Mouse (Mus musculus) Patski (cell line): ENCODE results near the gene Nudt7. TPM values are rescaled to one million over a fixed set of nuclear protein-coding genes. Genes with fewer than 3 reads are reported as not detected.

Source experiments
- ATAC-seq: fragments of 100-300 bp; one replicate; pipeline ENCODE4 v1.8.0; 2021
- CTCF ChIA-PET: fragments of 350-600 bp; sonication (Branson Sonifier 250); formaldehyde crosslinking; loops from one replicate; lab custom pipeline; 2022; ENCODE audit warnings: inconsistent platforms; lab: Charles Lee
- POLR2A ChIA-PET: fragments of 350-600 bp; sonication (Branson Sonifier 250); formaldehyde crosslinking; loops from one replicate; lab custom pipeline; 2022; ENCODE audit warnings: antibody characterized with exemption, inconsistent platforms; lab: Charles Lee
- DNase-seq: peaks from one replicate; pipeline ENCODE4 v3.0.0-alpha.2; 2011; ENCODE audit warnings: low read depth, low spot score
- H3K27me3 ChIP-seq: fragments of 371-371 bp; one replicate; pipeline ENCODE4 v1.5.1; 2021
- CTCF ChIP-seq: fragments of 100-300 bp; IDR thresholded peaks from one replicate; pipeline ENCODE4 v1.5.1; 2021
- in situ Hi-C: fragments of 300-500 bp; cut with MboI; formaldehyde crosslinking; loops from 3 replicates; pipeline ENCODE4 v1.11.1; 2018; ENCODE audit warnings: low pct_unique_long_range_greater_than_20kb, mixed read lengths
- polyA plus RNA-seq: library from polyadenylated mRNA; unstranded; gene quantifications from one replicate; pipeline ENCODE4 v1.2.3, GENCODE M21; 2021

Nudt7 gene
- polyA plus RNA-seq, 1 experiment from 2014 or later, result 26.8 TPM

DNA sequence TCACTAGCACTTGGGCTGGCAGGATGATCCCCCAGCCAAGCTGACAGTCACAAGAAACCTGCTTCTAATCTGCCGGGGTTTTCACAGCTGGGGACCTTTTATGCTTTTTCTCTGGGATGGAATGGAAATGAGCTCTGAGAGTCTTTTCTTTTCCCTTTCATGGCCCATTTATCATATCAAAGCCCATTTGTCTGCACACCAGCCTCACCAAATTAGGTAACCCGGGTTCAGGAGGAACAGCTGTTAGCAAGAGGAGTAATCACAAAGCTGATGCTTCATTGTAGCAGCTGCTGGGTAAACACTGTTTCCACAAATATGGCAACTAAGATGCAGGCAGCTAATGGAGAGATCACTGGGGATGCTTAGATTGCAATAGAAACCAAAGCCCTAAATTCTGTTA lies 17.3 kb upstream of the Nudt7 start:
- TF ChIP-seq CTCF, result no peak
- ChIA-PET POLR2A (no interaction called here), CTCF (interaction anchor here (1.4 kb wide), 1 partner anchor 14 kb away, joined by 3 read pairs; no protein-coding TSS in a partner anchor)
- DNase-seq (no peak), ATAC-seq (no peak)
- in situ Hi-C loops, result no loop called here
- H3K27me3 ChIP-seq, result peaks cover 48% of the 10 kb centered on the region

- ChIA-PET CTCF (no interaction called here), POLR2A (no interaction called here)
- H3K27me3 ChIP-seq, result peaks cover 50% of the 10 kb centered on the region
- DNase-seq (no peak), ATAC-seq (no peak)
- TF ChIP-seq CTCF, result no peak
- in situ Hi-C loops, result no loop called here
These were observed 15.9 kb upstream of the Nudt7 start for GRCm38 (mm10) chr8:114117439-114117838.

GRCm38 (mm10) chr8:114121781-114122180 lies 11.6 kb upstream of the Nudt7 start:
- in situ Hi-C loops, result no loop called here
- TF ChIP-seq CTCF, result no peak
- no peak for DNase-seq
- ChIA-PET CTCF (no interaction called here), POLR2A (no interaction called here)
- peaks cover 50% of the 10 kb centered on the region for H3K27me3 ChIP-seq
- ATAC-seq, result no peak

GRCm38 (mm10) chr8:114123611-114124010 lies 9.7 kb upstream of the Nudt7 start:
- no peak for TF ChIP-seq CTCF
- ATAC-seq (no peak), DNase-seq (no peak)
- peaks cover 41% of the 10 kb centered on the region for H3K27me3 ChIP-seq
- ChIA-PET POLR2A (no interaction called here), CTCF (no interaction called here)
- in situ Hi-C loops, result no loop called here

GRCm38 (mm10) chr8:114124084-114124750 lies 9.1 kb upstream of the Nudt7 start:
- in situ Hi-C loops, result no loop called here
- DNase-seq, result no peak
- no peak for ATAC-seq
- ChIA-PET POLR2A (no interaction called here), CTCF (no interaction called here)
- peaks cover 36% of the 10 kb centered on the region for H3K27me3 ChIP-seq
- TF ChIP-seq CTCF, result no peak

- DNase-seq (no peak), ATAC-seq (no peak)
- CTCF ChIA-PET, result no interaction called here
- in situ Hi-C loops, result no loop called here
- no peaks in the 10 kb centered on the region for H3K27me3 ChIP-seq
- POLR2A ChIA-PET, result no interaction called here
- no peak for TF ChIP-seq CTCF
These were observed 2.5 kb upstream of the Nudt7 start for GRCm38 (mm10) chr8:114130838-114131237.

GRCm38 (mm10) chr8:114131421-114131820 lies 1.9 kb upstream of the Nudt7 start:
- no peak for TF ChIP-seq CTCF
- POLR2A ChIA-PET, result no interaction called here
- in situ Hi-C loops, result no loop called here
- no peak for ATAC-seq
- DNase-seq, result no peak
- H3K27me3 ChIP-seq, result no peaks in the 10 kb centered on the region
- CTCF ChIA-PET, result no interaction called here

- H3K27me3 ChIP-seq, result no peaks in the 10 kb centered on the region
- TF ChIP-seq CTCF, result no peak
- no peak for DNase-seq
- in situ Hi-C loops, result no loop called here
- CTCF ChIA-PET, result no interaction called here
- POLR2A ChIA-PET, result no interaction called here
- no peak for ATAC-seq
These were observed 277 bp upstream of the Nudt7 start for GRCm38 (mm10) chr8:114133050-114133509.

DNA sequence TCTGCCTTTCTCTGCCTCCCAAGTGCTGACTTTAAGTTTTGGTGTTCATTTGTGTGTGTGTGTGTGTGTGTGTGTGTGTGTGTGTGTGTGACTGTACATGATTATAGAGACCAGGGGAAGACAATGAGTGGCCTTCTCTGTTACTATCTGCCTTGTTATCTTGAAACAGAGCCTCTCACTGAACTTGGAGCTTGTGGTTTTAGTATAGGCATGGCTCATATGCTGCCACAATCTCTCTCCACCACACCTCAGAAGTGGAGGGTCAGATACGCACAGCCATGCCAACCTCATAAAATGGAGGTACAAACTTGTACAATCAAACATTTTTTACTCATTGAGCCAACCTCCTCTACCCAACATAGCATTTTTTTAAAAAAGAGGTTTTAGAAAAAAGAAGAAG lies 3.4 kb downstream of the Nudt7 start:
- ChIA-PET CTCF (interaction anchor here (1.0 kb wide), 1 partner anchor 13 kb away, joined by 4 read pairs; no protein-coding TSS in a partner anchor), POLR2A (no interaction called here)
- no peaks in the 10 kb centered on the region for H3K27me3 ChIP-seq
- no peak for TF ChIP-seq CTCF
- DNase-seq (no peak), ATAC-seq (no peak)
- in situ Hi-C loops, result no loop called here

DNA sequence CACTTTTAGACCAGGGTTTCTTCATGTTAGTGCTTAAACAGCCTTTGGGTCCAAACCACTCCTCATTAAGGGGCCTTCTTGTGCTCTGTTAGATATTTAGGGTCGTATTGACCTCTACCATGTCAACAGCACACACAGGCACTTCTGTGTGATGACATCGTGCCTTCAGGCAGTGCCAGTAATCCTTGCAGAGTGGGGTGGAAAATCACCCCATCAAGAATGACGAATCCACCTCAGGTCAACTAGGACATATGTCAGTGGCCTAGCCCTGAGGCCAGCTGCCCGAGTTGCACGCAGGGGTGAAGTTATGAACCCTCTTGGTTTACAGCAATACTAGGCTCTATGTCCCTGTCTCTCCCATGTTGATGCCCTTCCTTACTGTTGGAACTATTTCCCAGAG lies 3.8 kb downstream of the Nudt7 start:
- no peak for TF ChIP-seq CTCF
- ChIA-PET CTCF (interaction anchor here (1.0 kb wide), 1 partner anchor 12 kb away, joined by 4 read pairs; no protein-coding TSS in a partner anchor), POLR2A (no interaction called here)
- DNase-seq (no peak), ATAC-seq (no peak)
- in situ Hi-C loops, result no loop called here
- no peaks in the 10 kb centered on the region for H3K27me3 ChIP-seq

DNA sequence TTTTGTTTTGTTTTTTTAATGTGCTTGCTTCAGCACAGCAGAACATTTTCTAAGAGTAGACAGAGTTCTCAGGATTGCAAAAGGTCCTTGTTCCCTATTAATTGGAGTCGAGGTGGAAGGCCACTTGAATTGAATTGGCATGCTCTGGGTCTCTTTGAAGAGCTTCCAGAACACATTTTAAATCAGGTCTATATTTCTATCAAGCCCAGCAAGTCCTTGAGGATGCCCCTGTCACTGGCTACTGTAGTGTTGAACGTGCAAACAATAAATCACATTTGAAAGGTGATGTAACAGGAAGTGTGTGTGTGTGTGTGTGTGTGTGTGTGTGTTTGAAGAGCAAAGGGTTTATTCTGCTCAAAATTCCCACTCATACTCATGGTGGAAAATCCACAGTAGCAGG lies 7.1 kb downstream of the Nudt7 start:
- CTCF ChIA-PET, result no interaction called here
- DNase-seq, result no peak
- TF ChIP-seq CTCF, result no peak
- ATAC-seq, result no peak
- in situ Hi-C loops, result no loop called here
- POLR2A ChIA-PET, result no interaction called here
- no peaks in the 10 kb centered on the region for H3K27me3 ChIP-seq
